Mouse (Mus musculus) adrenal gland, adult 8-10 months (tissue): Measurements from ENCODE around the gene Ank3. TPM values are rescaled to one million over a fixed set of nuclear protein-coding genes. Genes with fewer than 3 reads are reported as not detected.

Source experiments
- DNase-seq: peaks from one replicate; pipeline ENCODE4 v3.0.0; 2022
- total RNA-seq, 4 experiments: library from RNA; stranded (reverse); gene quantifications; 2 replicates each; pipeline ENCODE4 v1.2.4; 2022

Gene Ank3
- total RNA-seq, 4 experiments from 2014 or later, result 12.0 to 26.9 (median 20.4) TPM

- DNase-seq, result no peak
Observed at GRCm38 (mm10) chr10:70004831-70005230, 606.3 kb downstream of the Ank3 start.

- no peak for DNase-seq
Observed at GRCm38 (mm10) chr10:70006380-70006779, 607.8 kb downstream of the Ank3 start.

GRCm38 (mm10) chr10:70011738-70012137 is 613.2 kb downstream of the Ank3 start:
- no peak for DNase-seq

GRCm38 (mm10) chr10:70013931-70014330 is 615.4 kb downstream of the Ank3 start:
- DNase-seq, result no peak

- DNase-seq, result peak; percentile 32
Observed at GRCm38 (mm10) chr10:70015201-70015600, 616.6 kb downstream of the Ank3 start.

- no peak for DNase-seq
Observed at GRCm38 (mm10) chr10:70018691-70019090, 620.1 kb downstream of the Ank3 start.

GRCm38 (mm10) chr10:70021667-70022066 is 623.1 kb downstream of the Ank3 start:
- DNase-seq, result peak; percentile 50

GRCm38 (mm10) chr10:70022596-70022995 is 624.0 kb downstream of the Ank3 start:
- no peak for DNase-seq

GRCm38 (mm10) chr10:70023861-70024260 is 625.3 kb downstream of the Ank3 start:
- DNase-seq, result no peak

- peak; percentile 41 for DNase-seq
Observed at GRCm38 (mm10) chr10:70031942-70032341, 633.4 kb downstream of the Ank3 start.

GRCm38 (mm10) chr10:70032982-70033381 is 634.4 kb downstream of the Ank3 start:
- no peak for DNase-seq

GRCm38 (mm10) chr10:70033856-70034255 is 635.3 kb downstream of the Ank3 start:
- no peak for DNase-seq

- no peak for DNase-seq
Observed at GRCm38 (mm10) chr10:70039871-70040291, 641.3 kb downstream of the Ank3 start.

GRCm38 (mm10) chr10:70041562-70041961 is 643.0 kb downstream of the Ank3 start:
- DNase-seq, result no peak

- DNase-seq, result no peak
Observed at GRCm38 (mm10) chr10:70045722-70046121, 647.1 kb downstream of the Ank3 start.

GRCm38 (mm10) chr10:70049771-70050170 is 651.2 kb downstream of the Ank3 start:
- no peak for DNase-seq

- DNase-seq, result no peak
Observed at GRCm38 (mm10) chr10:70055291-70055690, 656.7 kb downstream of the Ank3 start.

GRCm38 (mm10) chr10:70057064-70057463 is 658.5 kb downstream of the Ank3 start:
- DNase-seq, result peak; percentile 65

- no peak for DNase-seq
Observed at GRCm38 (mm10) chr10:70060021-70060688, 661.6 kb downstream of the Ank3 start.

- DNase-seq, result no peak
Observed at GRCm38 (mm10) chr10:70060689-70061081, 662.1 kb downstream of the Ank3 start.

- no peak for DNase-seq
Observed at GRCm38 (mm10) chr10:70063881-70064555, 665.4 kb downstream of the Ank3 start.

GRCm38 (mm10) chr10:70065191-70065590 is 666.6 kb downstream of the Ank3 start:
- DNase-seq, result no peak

GRCm38 (mm10) chr10:70066497-70067168 is 668.1 kb downstream of the Ank3 start:
- no peak for DNase-seq
